Mouse (Mus musculus): Measurements from ENCODE around the gene Mup3. TPM values are rescaled to one million over a fixed set of nuclear protein-coding genes. Genes with fewer than 3 reads are reported as not detected.

Gene Mup3
- polyA plus RNA-seq (2014; fragmentation: Illumina TruSeq; extraction: RNeasy Lipid Tissue Mini Kit (QIAGEN cat#74804); ENCODE audit: low read depth, low replicate concordance): 3.6 TPM

DNA sequence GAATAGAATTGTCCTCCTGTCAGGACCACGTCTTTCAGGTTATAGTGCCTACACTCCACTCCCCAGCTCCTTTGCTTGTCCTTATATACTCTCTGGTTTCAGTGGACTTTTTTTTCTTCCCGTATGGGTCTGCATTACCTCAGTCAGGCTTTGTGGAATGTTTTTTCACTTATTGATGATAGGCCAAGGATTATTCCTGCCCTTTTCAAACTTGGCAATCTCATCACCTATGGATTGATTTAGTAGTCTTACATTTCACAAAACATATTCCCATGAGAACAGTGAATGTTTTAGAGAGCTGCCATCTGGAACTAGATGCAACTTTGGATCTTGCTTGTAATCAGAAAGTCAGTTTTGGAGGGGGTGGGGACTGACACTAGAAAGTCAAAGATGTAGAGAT lies at the start of gene Mup3:
Gene Mup3, minus strand, starts transcription at position 102 of the 400 bp plus-strand sequence.

DNA sequence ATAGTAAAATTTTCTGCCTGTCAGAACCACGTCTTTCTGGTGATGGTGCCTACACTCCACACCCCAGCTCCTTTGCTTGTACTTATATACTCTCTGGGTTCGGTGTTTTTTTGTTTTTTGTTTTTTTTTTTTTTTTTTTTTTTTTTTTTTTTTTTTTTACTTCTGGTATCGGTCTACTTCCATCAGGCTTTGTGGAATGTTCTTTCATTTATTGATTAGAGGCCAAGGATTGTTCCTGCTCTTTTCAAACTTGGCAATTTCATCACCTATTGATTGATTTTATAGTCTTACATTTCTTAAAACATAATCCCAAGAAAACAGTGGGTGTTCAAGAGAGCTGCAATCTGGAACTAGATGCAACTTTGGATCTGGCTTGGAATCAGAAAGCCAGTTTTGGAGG lies 33.1 kb downstream of the Mup3 start, which contains the start of gene Mup20:
Gene Mup20, minus strand, starts transcription at position 101 of the 400 bp plus-strand sequence.

Other genes starting within 250 kb of the Mup3 start
- gene Mup20, start 33.2 kb downstream of the Mup3 start, polyA plus RNA-seq (2014; fragmentation: Illumina TruSeq; extraction: RNeasy Lipid Tissue Mini Kit (QIAGEN cat#74804); ENCODE audit: low read depth, low replicate concordance): not detected
- not detected for gene Mup21, start 63.5 kb upstream of the Mup3 start, polyA plus RNA-seq (2014; fragmentation: Illumina TruSeq; extraction: RNeasy Lipid Tissue Mini Kit (QIAGEN cat#74804); ENCODE audit: low read depth, low replicate concordance)
- 17.8 TPM for gene Zfp37, start 143.7 kb upstream of the Mup3 start, polyA plus RNA-seq (2014; fragmentation: Illumina TruSeq; extraction: RNeasy Lipid Tissue Mini Kit (QIAGEN cat#74804); ENCODE audit: low read depth, low replicate concordance)
- 26.8 TPM for gene Slc31a2, start 175.2 kb upstream of the Mup3 start, polyA plus RNA-seq (2014; fragmentation: Illumina TruSeq; extraction: RNeasy Lipid Tissue Mini Kit (QIAGEN cat#74804); ENCODE audit: low read depth, low replicate concordance)

Data from adrenal gland, adult 10 weeks (tissue).